Mouse (Mus musculus) cerebellum, adult 2 months (tissue): ENCODE results near the gene Gm9945.

ENCODE experiments used
- CTCF ChIP-seq: fragments of 200-500 bp; IDR thresholded peaks from 2 replicates; pipeline ENCODE4 v1.5.1; 2011; ENCODE audit warnings: low read depth, mild to moderate bottlenecking, control low read depth, low read length, moderate library complexity, borderline replicate concordance; ENCODE audit not compliant: insufficient read depth
- POLR2A ChIP-seq: fragments of 200-500 bp; IDR thresholded peaks from 2 replicates; pipeline ENCODE4 v1.6.1; 2011; ENCODE audit warnings: low read length, control low read depth, borderline replicate concordance; ENCODE audit not compliant: insufficient read depth

DNA sequence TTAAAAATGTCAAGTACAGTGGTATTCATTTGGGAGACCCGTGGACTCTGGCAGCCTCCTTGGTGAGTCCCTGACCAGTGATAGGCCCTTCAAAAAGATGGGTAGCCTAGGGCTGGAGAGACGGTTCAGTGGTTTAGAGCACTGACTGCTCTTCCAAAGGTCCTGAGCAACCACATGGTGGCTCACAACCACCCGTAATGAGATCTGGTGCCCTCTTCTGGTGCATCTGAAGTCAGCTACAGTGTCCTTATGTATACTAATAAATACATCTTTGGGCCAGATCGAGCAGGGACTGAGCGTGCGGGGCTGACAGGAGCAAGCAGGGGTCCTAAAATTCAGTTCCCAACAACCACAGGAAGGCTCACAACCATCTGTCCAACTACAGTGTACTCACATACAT, 36.1 kb upstream of the Gm9945 start:
- peak; percentile 61 for TF ChIP-seq CTCF
- TF ChIP-seq POLR2A, result no peak
